Mouse (Mus musculus) erythroblast, embryonic 14.5 days (primary cell): Measurements from ENCODE around the gene Cpne5.

Experiments
- GATA1 ChIP-seq: IDR thresholded peaks from 2 replicates; pipeline ENCODE4 v1.6.1; 2012; ENCODE audit warnings: low read length, inconsistent platforms, mixed read lengths
- TAL1 ChIP-seq: IDR thresholded peaks from 3 replicates; pipeline ENCODE4 v1.6.1; 2012; ENCODE audit warnings: low read length, inconsistent platforms, mixed read lengths

DNA sequence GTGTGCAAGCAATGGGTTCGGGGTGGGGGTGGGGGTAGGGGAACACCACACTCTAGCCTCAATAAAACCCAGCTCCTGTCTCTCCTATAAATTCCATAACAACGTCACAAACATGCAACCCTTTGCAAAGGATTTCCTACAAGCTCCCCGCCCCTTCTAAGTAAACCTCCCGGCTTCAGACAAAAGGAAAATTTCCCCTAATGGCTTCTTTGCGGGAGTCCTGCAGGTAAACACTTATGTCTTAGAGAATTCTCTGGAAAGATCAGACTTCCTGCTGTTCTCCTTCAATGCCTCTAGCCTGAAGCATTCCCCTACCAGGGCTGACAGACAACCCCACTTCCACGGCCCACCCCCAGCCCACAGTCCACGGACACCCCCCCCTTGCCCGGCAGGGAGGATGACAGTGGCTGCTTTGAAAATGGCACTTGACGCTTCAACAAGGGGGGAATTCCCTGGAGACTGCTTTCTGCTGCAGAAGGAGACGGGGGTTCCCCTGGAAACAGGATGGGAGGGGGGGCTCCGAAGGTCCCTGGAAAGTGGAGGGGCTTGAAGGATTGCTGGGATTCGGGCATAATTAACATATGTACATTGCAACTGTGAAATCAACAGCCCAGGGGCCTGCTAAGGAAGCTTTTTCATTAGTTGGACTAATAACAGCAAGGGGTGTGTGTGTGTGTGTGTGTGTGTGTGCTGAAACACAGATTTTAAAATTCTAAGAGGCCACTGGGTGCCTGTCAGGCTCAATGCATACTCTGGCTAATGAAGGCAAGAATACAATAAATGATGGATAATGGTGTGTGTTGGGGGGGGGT, 24.4 kb downstream of the Cpne5 start:
- TF ChIP-seq GATA1 (no peak), TAL1 (no peak)
